Mouse (Mus musculus): ENCODE data around the gene Mmp2. TPM values are rescaled to one million over a fixed set of nuclear protein-coding genes. Genes with fewer than 3 reads are reported as not detected.
"Not testable (repeated sequence)": the region's sequence is repeated elsewhere in the genome, so short reads cannot be mapped to it uniquely, and the experiment has no call there.

Gene Mmp2
- polyA plus RNA-seq, 1 experiment from 2014 or later = 169 TPM

DNA sequence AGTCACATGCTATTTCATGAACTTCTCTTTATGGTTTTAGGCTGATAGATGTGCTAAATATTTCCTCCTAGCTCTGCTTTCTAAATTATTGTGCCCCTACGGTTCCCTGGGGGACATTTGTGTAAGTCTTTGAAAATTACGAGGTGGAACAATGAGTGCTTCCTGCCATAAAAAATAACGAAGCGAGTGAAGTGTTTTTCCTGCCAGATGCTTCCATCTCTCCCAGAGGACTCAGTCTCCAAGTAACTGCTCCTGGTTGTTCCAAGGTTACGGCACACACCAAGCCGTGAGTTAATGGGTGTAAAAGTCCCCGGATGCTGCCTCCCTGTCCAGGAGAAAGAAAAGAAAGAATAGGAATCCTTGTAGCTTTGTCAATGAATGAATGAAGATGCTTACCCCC is 43.2 kb downstream of the Mmp2 start:
- no peak overlapping the region for H3K4me2 ChIP-seq
- H3K9me3 ChIP-seq = no peaks in the 10 kb centered on the region
- no peak overlapping the region for H3K27ac ChIP-seq
- no peaks in the 10 kb centered on the region for H3K27me3 ChIP-seq (replicated peaks)
- ATAC-seq (ENCODE audit: insufficient read depth, low FRiP score, low read depth) = no peak
- no peak overlapping the region for H3K4me3 ChIP-seq (replicated peaks)
- H3K9ac ChIP-seq = no peak overlapping the region
- H3K4me1 ChIP-seq = no peaks in the 10 kb centered on the region
- H3K36me3 ChIP-seq = no peaks in the 10 kb centered on the region
- WGBS = 70% methylated on average over 7 of the region's 7 CpGs

DNA sequence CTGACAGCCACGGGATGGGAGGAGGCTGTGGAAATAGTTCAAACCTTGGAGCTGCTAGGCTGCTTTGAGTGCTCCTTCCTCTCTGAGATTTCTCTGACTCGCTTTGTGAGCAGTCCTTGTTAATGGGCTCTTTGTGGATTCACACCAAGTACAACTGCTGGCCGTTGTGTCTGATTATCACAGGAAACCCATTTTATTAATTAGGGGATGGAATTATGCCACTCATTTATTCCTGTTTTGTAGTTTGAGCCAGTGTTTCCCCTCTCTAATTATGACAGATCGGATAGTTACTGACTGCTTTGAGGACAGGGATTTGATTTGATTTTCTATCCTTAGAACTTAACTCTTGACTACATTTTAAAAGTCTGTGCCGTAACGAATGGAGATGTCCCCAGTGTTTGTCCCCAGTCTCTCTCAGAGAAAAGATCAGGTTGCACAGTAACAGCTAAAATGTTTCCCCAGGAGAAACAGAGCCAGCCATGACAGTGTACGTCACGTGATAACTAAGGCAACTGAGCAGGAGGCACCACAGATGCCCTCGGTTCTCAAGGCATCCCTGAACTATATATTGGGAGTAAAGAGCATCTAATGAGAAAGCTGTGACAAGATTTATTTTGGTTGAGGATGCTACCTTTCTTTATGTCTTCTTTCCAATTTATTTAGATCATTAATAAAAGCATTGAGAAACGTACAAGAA is 45.1 kb downstream of the Mmp2 start:
- no peaks in the 10 kb centered on the region for H3K36me3 ChIP-seq
- no peak overlapping the region for H3K27ac ChIP-seq
- H3K27me3 ChIP-seq (replicated peaks) = no peaks in the 10 kb centered on the region
- no peak overlapping the region for H3K9ac ChIP-seq
- H3K9me3 ChIP-seq = no peaks in the 10 kb centered on the region
- ATAC-seq (ENCODE audit: insufficient read depth, low FRiP score, low read depth) = no peak
- H3K4me3 ChIP-seq (replicated peaks) = no peak overlapping the region
- no peaks in the 10 kb centered on the region for H3K4me1 ChIP-seq
- H3K4me2 ChIP-seq = no peak overlapping the region
- WGBS = 75% methylated on average over 10 of the region's 10 CpGs

DNA sequence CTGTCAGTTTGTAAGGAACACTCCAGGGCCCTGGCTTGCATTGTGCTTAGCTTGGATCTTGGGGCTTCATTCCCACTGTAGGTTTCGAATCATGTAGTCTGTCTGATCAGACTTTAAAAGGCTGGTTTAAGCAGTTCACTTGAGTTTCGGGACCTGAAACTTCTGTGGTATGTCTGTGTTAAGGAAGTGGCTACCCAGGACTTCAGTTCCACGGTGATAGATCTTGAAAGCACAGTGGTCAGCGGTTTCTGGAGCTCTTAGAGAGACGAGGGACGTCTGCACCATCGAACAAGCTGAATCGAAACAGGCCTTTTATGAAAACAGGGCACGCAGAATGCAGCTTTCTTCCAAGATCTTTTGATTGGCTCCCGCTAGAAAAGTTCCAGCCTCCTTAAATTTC is 48.7 kb downstream of the Mmp2 start:
- WGBS = 81% methylated on average over 10 of the region's 10 CpGs
- Histone ChIP-seq H3K4me2 (no peak overlapping the region), H3K9me3 (no peaks in the 10 kb centered on the region), H3K27me3 (replicated peaks) (no peaks in the 10 kb centered on the region), H3K9ac (no peak overlapping the region), H3K27ac (no peak overlapping the region), H3K4me3 (replicated peaks) (no peak overlapping the region), H3K36me3 (no peaks in the 10 kb centered on the region), H3K4me1 (no peaks in the 10 kb centered on the region)
- ATAC-seq (ENCODE audit: insufficient read depth, low FRiP score, low read depth) = no peak

DNA sequence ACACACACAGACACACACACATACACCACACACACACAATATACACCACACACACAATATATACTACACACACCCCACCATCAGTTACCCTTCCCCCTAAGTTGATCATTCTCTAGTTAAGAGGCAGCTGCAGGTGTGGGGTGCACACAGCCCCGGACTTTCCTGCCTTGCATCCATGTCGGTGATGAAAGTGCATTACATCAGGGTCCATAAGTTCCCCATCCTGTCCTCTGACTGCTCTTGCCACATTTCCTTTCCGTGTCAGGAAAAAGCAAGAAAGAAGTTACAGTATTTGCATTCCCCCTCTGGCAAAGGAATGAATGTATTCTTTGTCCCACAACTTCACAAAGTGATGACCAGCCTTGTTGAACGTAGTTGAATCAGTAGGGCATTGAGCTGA is 54.2 kb downstream of the Mmp2 start:
- no peaks in the 10 kb centered on the region for H3K9me3 ChIP-seq
- no peak overlapping the region for H3K4me2 ChIP-seq
- WGBS = 54% methylated on average over 4 of the region's 4 CpGs
- H3K27me3 ChIP-seq (replicated peaks) = no peaks in the 10 kb centered on the region
- H3K9ac ChIP-seq = no peak overlapping the region
- H3K4me3 ChIP-seq (replicated peaks) = no peak overlapping the region
- H3K36me3 ChIP-seq = no peaks in the 10 kb centered on the region
- no peak overlapping the region for H3K27ac ChIP-seq
- H3K4me1 ChIP-seq = no peaks in the 10 kb centered on the region
- ATAC-seq (ENCODE audit: insufficient read depth, low FRiP score, low read depth) = no peak

DNA sequence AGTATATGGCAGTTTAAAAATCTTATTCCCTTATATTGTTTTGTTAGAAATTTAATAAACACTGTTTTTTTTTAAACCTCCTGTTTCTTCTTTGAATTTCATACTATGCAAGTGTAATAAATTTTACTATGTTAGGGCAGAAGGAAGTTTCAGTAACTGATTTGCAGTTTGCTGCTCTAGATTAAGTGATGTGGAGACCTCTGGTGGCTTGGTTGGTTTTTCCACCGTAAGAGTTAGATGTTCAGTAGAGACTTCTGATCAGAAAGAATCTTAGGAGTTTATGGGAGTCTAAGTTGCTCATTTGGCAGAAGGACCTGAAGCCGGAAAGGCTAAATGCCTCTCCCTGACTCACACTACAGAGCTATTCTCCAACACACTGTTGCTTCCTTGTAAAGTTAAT is 56.7 kb downstream of the Mmp2 start:
- Histone ChIP-seq H3K27me3 (replicated peaks) (no peaks in the 10 kb centered on the region), H3K9me3 (no peaks in the 10 kb centered on the region), H3K4me1 (no peaks in the 10 kb centered on the region), H3K27ac (no peak overlapping the region), H3K36me3 (no peaks in the 10 kb centered on the region), H3K9ac (no peak overlapping the region), H3K4me3 (replicated peaks) (no peak overlapping the region), H3K4me2 (no peak overlapping the region)
- ATAC-seq (ENCODE audit: insufficient read depth, low FRiP score, low read depth) = no peak
- 69% methylated on average over 2 of the region's 2 CpGs for WGBS

DNA sequence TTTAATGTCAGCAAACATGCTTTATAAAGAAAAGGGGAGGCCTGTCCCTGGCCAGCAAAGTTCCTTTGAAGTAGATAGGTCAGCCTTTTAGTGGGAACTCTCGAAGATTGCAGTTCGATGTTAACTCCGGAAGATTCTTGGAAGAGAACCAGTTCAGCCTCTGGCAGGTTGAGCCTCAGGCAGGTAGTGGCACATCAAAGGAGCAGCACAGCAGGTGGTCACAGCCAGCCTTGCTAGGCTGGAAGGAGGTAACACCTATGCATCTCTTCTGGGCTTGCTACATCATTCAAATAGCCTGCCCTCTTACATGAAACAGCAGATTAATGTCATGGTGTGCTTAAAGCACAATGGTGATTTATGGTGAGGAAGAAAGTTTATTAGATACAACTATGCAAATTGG is 65.1 kb downstream of the Mmp2 start:
- not testable (repeated sequence) for H3K4me1 ChIP-seq; H3K9ac ChIP-seq; H3K9me3 ChIP-seq; H3K4me2 ChIP-seq; H3K4me3 ChIP-seq (replicated peaks); H3K27ac ChIP-seq; H3K36me3 ChIP-seq; ATAC-seq (ENCODE audit: insufficient read depth, low FRiP score, low read depth); H3K27me3 ChIP-seq (replicated peaks)
- WGBS = 57% methylated on average over 3 of the region's 3 CpGs

DNA sequence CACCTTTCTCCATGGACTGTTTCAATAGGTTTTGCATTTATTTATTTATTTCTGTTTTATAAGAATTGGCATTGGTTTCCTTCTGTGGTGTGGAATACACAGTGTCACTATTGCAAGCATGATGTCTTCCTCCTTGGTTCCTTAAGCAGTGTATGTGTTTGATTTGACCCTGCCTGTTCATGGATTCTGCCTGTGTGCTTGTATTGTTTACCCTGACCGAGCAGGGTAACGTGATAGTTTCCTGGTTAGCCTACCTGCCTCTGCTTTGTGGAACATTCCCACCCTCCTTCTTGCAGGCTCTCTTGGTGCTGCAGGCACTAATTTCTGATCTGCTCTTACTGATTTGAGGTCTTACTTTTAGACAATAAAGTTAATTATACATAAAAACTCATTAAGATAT is 66.8 kb downstream of the Mmp2 start:
- Histone ChIP-seq H3K9ac (no peak overlapping the region), H3K27me3 (replicated peaks) (no peaks in the 10 kb centered on the region), H3K4me3 (replicated peaks) (no peak overlapping the region), H3K27ac (no peak overlapping the region), H3K9me3 (no peaks in the 10 kb centered on the region), H3K4me1 (no peaks in the 10 kb centered on the region), H3K36me3 (no peaks in the 10 kb centered on the region), H3K4me2 (no peak overlapping the region)
- ATAC-seq (ENCODE audit: insufficient read depth, low FRiP score, low read depth) = no peak
- 52% methylated on average over 2 of the region's 2 CpGs for WGBS

DNA sequence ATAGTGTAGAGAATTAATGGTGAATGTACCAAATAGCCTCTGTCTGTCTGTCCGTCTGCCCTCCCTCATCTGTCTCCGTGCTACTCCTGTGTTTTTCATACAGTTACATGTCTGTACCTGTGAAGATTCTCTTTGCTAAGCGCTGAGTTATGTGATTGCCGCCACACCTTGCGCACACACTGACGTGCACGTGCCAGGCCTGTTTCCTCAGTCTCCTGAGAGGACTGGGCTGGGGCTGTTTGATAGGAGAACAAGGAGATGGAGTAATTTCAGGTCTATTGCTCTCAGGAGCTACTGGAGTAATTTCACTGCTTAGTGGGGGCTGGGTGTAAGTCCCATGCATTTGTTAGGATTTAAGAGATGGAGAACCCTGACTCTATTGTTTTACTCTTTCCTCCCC is 68.0 kb downstream of the Mmp2 start:
- H3K4me1 ChIP-seq = no peaks in the 10 kb centered on the region
- no peak overlapping the region for H3K9ac ChIP-seq
- H3K27ac ChIP-seq = peak overlapping the region; percentile 51; the same call in 1 of the 2 replicates
- peak; percentile 79 for ATAC-seq (ENCODE audit: insufficient read depth, low FRiP score, low read depth)
- no peaks in the 10 kb centered on the region for H3K36me3 ChIP-seq
- H3K27me3 ChIP-seq (replicated peaks) = no peaks in the 10 kb centered on the region
- WGBS = 76% methylated on average over 7 of the region's 7 CpGs
- H3K4me2 ChIP-seq = no peak overlapping the region
- no peak overlapping the region for H3K4me3 ChIP-seq (replicated peaks)
- H3K9me3 ChIP-seq = no peaks in the 10 kb centered on the region

DNA sequence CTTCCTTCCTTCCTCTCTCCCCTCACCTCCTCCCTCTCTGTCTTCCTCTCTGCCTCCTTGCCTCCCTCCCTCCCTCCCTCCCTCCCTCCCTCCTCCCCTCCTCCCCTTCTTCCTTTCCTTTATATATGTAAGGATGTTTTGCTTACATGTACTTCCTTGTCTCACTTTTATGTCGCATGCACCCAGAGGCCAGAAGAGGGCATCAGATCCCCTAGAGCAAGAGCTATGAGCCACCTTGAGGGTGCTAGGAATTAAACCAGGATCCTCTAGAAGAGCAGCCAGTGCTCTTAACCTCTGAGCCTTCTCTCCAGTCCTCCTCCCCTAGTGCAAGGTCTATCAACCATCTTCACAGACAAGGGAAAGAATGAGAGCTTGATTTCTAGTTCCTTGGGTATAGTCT is 69.0 kb downstream of the Mmp2 start:
- H3K27me3 ChIP-seq (replicated peaks) = no peaks in the 10 kb centered on the region
- no peak overlapping the region for H3K9ac ChIP-seq
- no peaks in the 10 kb centered on the region for H3K36me3 ChIP-seq
- ATAC-seq (ENCODE audit: insufficient read depth, low FRiP score, low read depth) = no peak
- H3K4me2 ChIP-seq = no peak overlapping the region
- 72% methylated on average over 1 of the region's 1 CpGs for WGBS
- no peak overlapping the region for H3K4me3 ChIP-seq (replicated peaks)
- H3K27ac ChIP-seq = no peak overlapping the region
- H3K4me1 ChIP-seq = no peaks in the 10 kb centered on the region
- no peaks in the 10 kb centered on the region for H3K9me3 ChIP-seq

DNA sequence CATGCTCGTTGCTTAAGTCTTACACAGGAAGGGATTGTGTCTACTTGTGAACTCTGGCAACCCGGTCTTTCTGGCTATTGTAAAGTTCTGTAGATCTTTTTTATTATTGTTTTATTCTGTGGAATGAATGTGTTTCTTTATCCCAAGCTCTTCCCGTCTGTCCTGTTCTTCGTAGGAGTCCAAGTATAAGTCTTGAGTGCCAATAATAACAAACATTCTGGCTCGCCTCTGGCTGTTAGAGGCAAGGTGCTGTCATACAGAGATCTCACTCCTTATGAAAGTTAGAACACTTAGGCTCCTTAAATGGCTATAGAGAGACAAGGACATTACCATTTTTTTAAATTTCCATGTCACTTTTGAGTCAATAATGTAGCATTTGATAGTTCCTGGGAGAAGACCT is 69.5 kb downstream of the Mmp2 start:
- 55% methylated on average over 5 of the region's 5 CpGs for WGBS
- Histone ChIP-seq H3K27ac (no peak overlapping the region), H3K4me2 (no peak overlapping the region), H3K9me3 (no peaks in the 10 kb centered on the region), H3K4me1 (no peaks in the 10 kb centered on the region), H3K36me3 (no peaks in the 10 kb centered on the region), H3K4me3 (replicated peaks) (no peak overlapping the region), H3K9ac (no peak overlapping the region), H3K27me3 (replicated peaks) (no peaks in the 10 kb centered on the region)
- no peak for ATAC-seq (ENCODE audit: insufficient read depth, low FRiP score, low read depth)

DNA sequence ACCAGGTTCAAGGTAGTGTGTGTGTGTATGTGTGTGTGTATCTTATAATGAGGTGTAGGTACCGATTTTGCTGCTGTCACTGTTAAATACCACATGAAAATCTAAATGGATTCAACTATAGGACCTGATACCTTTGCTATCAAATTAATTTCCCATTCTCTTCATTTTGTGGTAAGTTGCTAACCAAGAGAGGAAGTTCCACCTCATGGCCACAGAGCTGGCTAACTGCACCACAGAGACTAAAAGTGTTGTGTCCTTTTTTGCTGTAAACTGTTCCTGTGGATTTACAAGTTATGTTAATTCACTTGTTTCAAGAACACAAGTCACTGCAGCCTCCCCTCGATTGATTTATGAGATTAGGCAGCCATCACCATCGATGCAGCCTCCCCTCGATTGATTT is 70.7 kb downstream of the Mmp2 start:
- 71% methylated on average over 4 of the region's 4 CpGs for WGBS
- H3K4me2 ChIP-seq = no peak overlapping the region
- no peaks in the 10 kb centered on the region for H3K4me1 ChIP-seq
- H3K9ac ChIP-seq = no peak overlapping the region
- no peak for ATAC-seq (ENCODE audit: insufficient read depth, low FRiP score, low read depth)
- no peaks in the 10 kb centered on the region for H3K36me3 ChIP-seq
- H3K4me3 ChIP-seq (replicated peaks) = no peak overlapping the region
- H3K27ac ChIP-seq = no peak overlapping the region
- H3K9me3 ChIP-seq = no peaks in the 10 kb centered on the region
- no peaks in the 10 kb centered on the region for H3K27me3 ChIP-seq (replicated peaks)

DNA sequence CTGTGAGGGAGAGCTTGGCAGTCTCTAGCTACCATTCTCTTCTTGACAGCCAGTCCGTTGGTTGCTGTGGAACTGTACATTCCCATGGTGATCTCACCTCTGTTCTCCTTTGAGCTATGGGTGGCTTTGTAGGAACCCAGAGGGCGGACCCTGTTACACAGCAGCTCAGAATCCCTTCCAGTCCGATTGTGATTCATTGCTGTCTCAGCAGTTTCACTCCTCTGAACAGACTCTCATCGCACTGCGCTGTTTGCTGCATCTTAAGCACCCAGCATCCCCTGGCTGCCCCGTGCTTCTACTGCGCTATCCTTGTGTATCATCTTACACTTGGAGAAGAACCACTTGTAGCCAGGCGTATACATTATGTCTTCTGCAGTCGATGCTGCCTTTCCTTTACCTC is 72.5 kb downstream of the Mmp2 start:
- no peak overlapping the region for H3K4me2 ChIP-seq
- WGBS = 70% methylated on average over 9 of the region's 9 CpGs
- no peak overlapping the region for H3K27ac ChIP-seq
- H3K9ac ChIP-seq = no peak overlapping the region
- no peak overlapping the region for H3K4me3 ChIP-seq (replicated peaks)
- no peak for ATAC-seq (ENCODE audit: insufficient read depth, low FRiP score, low read depth)
- H3K9me3 ChIP-seq = no peaks in the 10 kb centered on the region
- no peaks in the 10 kb centered on the region for H3K27me3 ChIP-seq (replicated peaks)
- no peaks in the 10 kb centered on the region for H3K36me3 ChIP-seq
- no peaks in the 10 kb centered on the region for H3K4me1 ChIP-seq

DNA sequence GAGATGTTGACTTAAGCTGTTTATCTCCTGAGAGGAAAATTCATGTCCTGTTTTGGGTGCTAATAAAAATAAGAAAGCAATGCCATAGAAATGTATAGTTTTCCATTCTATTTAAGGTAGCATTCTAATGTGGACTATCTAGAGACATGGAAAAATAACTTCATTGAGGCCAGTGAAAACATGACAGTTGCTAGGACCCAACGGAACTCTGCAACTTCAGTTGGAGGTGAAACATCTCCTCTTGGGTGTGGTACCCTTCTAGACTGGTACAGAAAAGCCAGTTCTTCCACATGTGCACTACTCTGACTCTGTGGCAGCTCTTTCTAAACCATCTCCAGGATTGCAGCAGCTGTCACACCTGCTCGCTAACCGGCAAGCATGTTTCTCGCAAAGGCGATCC is 74.0 kb downstream of the Mmp2 start, which contains the start of gene Capns2:
Gene Capns2, plus strand, starts transcription at position 301 of the 400 bp plus-strand sequence.
- no peak within 1 kb of the TSS for H3K27ac ChIP-seq
- WGBS = 89% methylated on average over 5 of the region's 5 CpGs
- H3K4me1 ChIP-seq = no peaks in the 10 kb centered on the region
- ATAC-seq (ENCODE audit: insufficient read depth, low FRiP score, low read depth) = no peak
- H3K9ac ChIP-seq = no peak within 1 kb of the TSS
- no peaks in the 10 kb centered on the region for H3K27me3 ChIP-seq (replicated peaks)
- no peaks in the 10 kb centered on the region for H3K36me3 ChIP-seq
- no peak within 1 kb of the TSS for H3K4me2 ChIP-seq
- H3K9me3 ChIP-seq = no peaks in the 10 kb centered on the region
- no peak within 1 kb of the TSS for H3K4me3 ChIP-seq (replicated peaks)

Measured in stomach, embryonic 15.5 days (tissue).